Mouse (Mus musculus) adrenal gland, adult 18-20 months (tissue): Measurements from ENCODE around the gene Zp2. TPM values are rescaled to one million over a fixed set of nuclear protein-coding genes. Genes with fewer than 3 reads are reported as not detected.

ENCODE experiments used
- DNase-seq, 2 experiments: peaks; one replicate each; pipeline ENCODE4 v3.0.0; 2021 to 2022; ENCODE audit warnings: low spot score in 2 of 2
- total RNA-seq, 2 experiments: library from RNA; stranded (reverse); gene quantifications; 1 replicate in 1 of 2; 2 replicates in 1 of 2; pipeline ENCODE4 v1.2.3; 2021

Gene Zp2
- total RNA-seq, 2 experiments from 2014 or later: not detected

- no peak for DNase-seq
Measured at GRCm38 (mm10) chr7:120150257-120150656, 5.2 kb upstream of the Zp2 start.

GRCm38 (mm10) chr7:120142743-120143142 is 2.3 kb downstream of the Zp2 start:
- no peak for DNase-seq

GRCm38 (mm10) chr7:120128951-120129350 is 16.1 kb downstream of the Zp2 start:
- DNase-seq: no peak

GRCm38 (mm10) chr7:120127686-120128059 is 17.4 kb downstream of the Zp2 start:
- no peak for DNase-seq

- no peak for DNase-seq
Measured at GRCm38 (mm10) chr7:120126976-120127685, 18.0 kb downstream of the Zp2 start.

- DNase-seq: peak; percentile 51 to 66
Measured at GRCm38 (mm10) chr7:120124844-120125243, 20.2 kb downstream of the Zp2 start.

GRCm38 (mm10) chr7:120123776-120124175 is 21.3 kb downstream of the Zp2 start:
- no peak for DNase-seq

GRCm38 (mm10) chr7:120117529-120117928 is 27.6 kb downstream of the Zp2 start:
- peak in 1 of 2 experiments; percentile 36 for DNase-seq

- no peak for DNase-seq
Measured at GRCm38 (mm10) chr7:120116976-120117375, 28.1 kb downstream of the Zp2 start.

GRCm38 (mm10) chr7:120109676-120110075 is 35.4 kb downstream of the Zp2 start:
- DNase-seq: no peak

- no peak for DNase-seq
Measured at GRCm38 (mm10) chr7:120106356-120106755, 38.7 kb downstream of the Zp2 start.

GRCm38 (mm10) chr7:120104975-120105374 is 40.1 kb downstream of the Zp2 start:
- no peak for DNase-seq

GRCm38 (mm10) chr7:120103019-120103567 is 42.0 kb downstream of the Zp2 start:
- DNase-seq: peak; percentile 61 to 62

- DNase-seq: peak; percentile 88
Measured at GRCm38 (mm10) chr7:120102164-120102972, 42.7 kb downstream of the Zp2 start, which contains the start of gene Tmem159. Gene Tmem159, plus strand, starts transcription at chr7:120102353.

GRCm38 (mm10) chr7:120098403-120098802 is 46.7 kb downstream of the Zp2 start:
- DNase-seq: peak; percentile 84 to 88

GRCm38 (mm10) chr7:120097845-120098244 is 47.2 kb downstream of the Zp2 start:
- peak; percentile 62 to 67 for DNase-seq

- DNase-seq: no peak
Measured at GRCm38 (mm10) chr7:120095180-120095579, 49.9 kb downstream of the Zp2 start, which contains the start of gene Dnah3. Gene Dnah3, minus strand, starts transcription at chr7:120095280.

- DNase-seq: no peak
Measured at GRCm38 (mm10) chr7:120094216-120094615, 50.9 kb downstream of the Zp2 start.

GRCm38 (mm10) chr7:120093033-120093432 is 52.1 kb downstream of the Zp2 start:
- no peak for DNase-seq

- no peak for DNase-seq
Measured at GRCm38 (mm10) chr7:120080177-120080576, 64.9 kb downstream of the Zp2 start.
